Mouse (Mus musculus) kidney, embryonic 15.5 days (tissue): ENCODE measurements around the gene Olfm4. TPM values are rescaled to one million over a fixed set of nuclear protein-coding genes. Genes with fewer than 3 reads are reported as not detected.
A peak's percentile ranks its signal among the peaks of the same experiment; 100 is the strongest.

Experiments
- ATAC-seq: fragments of 200-750 bp; cut with Nextera tagmentation; replicated peaks from 2 replicates; pipeline ENCODE4 v1.8.0; 2017; ENCODE audit warnings: moderate TSS enrichment; ENCODE audit not compliant: low FRiP score
- H3K27ac ChIP-seq: fragments of 300-500 bp; sonication (generic); 2 replicates; pipeline ENCODE4 v1.5.1; 2015; ENCODE audit warnings: mild to moderate bottlenecking, inconsistent platforms
- H3K27me3 ChIP-seq: fragments of 300-500 bp; sonication (generic); 2 replicates; pipeline ENCODE4 v1.6.1; 2015; ENCODE audit warnings: inconsistent platforms
- H3K36me3 ChIP-seq: fragments of 300-500 bp; sonication (generic); 2 replicates; pipeline ENCODE4 v1.6.1; 2015; ENCODE audit warnings: inconsistent platforms
- H3K4me1 ChIP-seq: fragments of 300-500 bp; sonication (generic); 2 replicates; pipeline ENCODE4 v1.6.1; 2015; ENCODE audit warnings: inconsistent platforms
- H3K4me2 ChIP-seq: fragments of 300-500 bp; sonication (generic); 2 replicates; pipeline ENCODE4 v1.6.1; 2015; ENCODE audit warnings: moderate library complexity, mild to moderate bottlenecking, inconsistent platforms
- H3K4me3 ChIP-seq: fragments of 300-500 bp; sonication (generic); replicated peaks from 2 replicates; pipeline ENCODE4 v1.5.1; 2015; ENCODE audit warnings: mild to moderate bottlenecking, inconsistent platforms
- H3K9ac ChIP-seq: fragments of 300-500 bp; sonication (generic); 2 replicates; pipeline ENCODE4 v1.6.1; 2015; ENCODE audit warnings: mild to moderate bottlenecking, inconsistent platforms
- H3K9me3 ChIP-seq: fragments of 300-500 bp; sonication (generic); replicated peaks from 2 replicates; pipeline ENCODE4 v1.6.1; 2016; ENCODE audit warnings: inconsistent platforms
- WGBS: fragments of 180-500 bp; shearing (Covaris S2); methylation state at CpG from one replicate; pipeline ENCODE4 v1.1.7; 2015; ENCODE audit warnings: mixed read lengths; 5-methylcytosine and 5-hydroxymethylcytosine counted together
- polyA plus RNA-seq: library from polyadenylated mRNA; unstranded; fragments of >200 nt; fragmentation: Nextera tagmentation; extraction: Ambion mirVana; gene quantifications from 2 replicates; pipeline ENCODE4 v1.2.1, GENCODE M21; 2015

The Olfm4 gene
- polyA plus RNA-seq, 1 experiment from 2014 or later, result 2.3 TPM

DNA sequence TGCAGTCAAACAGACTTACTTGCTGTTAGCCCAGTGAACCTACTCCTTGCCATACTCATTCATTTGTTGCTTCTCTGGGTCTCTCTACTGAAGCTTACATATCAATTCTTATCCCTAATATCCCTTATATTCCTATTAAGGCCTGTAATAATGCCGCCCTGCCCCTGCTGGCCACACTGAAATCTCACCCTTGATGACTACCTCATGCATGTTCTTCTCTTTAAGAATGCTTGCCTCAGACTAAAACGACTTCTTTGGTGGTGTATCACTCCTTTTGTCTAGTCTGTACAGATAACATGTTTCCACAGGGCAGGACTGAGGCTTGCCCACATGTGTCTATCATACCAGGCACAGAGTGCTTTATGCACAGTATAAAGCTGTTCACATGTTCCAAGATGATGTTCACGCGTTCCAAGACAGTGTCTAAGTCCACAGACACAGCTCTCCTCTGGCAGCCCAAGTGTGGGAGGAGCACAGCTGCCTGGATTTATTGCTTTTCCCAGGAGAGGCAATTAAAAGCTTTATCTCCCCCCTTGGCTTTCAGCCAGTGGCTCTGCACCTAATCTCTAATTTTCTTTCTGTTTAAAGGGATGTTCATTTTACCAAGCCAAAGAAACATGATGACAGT is 55.9 kb downstream of the Olfm4 start:
- peaks cover 5% of the 10 kb centered on the region for H3K4me1 ChIP-seq

GRCm38 (mm10) chr14:80046104-80046734 is 62.3 kb downstream of the Olfm4 start:
- H3K4me3 ChIP-seq, result no peak overlapping the region
- no peak overlapping the region for H3K4me2 ChIP-seq
- WGBS, result 89% methylated on average over 6 of the region's 6 CpGs
- H3K27ac ChIP-seq, result peak overlapping the region; percentile 45; the same call in 1 of the 2 replicates
- H3K36me3 ChIP-seq, result no peaks in the 10 kb centered on the region
- H3K9ac ChIP-seq, result no peak overlapping the region
- peaks cover 15% of the 10 kb centered on the region for H3K4me1 ChIP-seq
- H3K27me3 ChIP-seq, result no peaks in the 10 kb centered on the region
- H3K9me3 ChIP-seq, result no peaks in the 10 kb centered on the region
- ATAC-seq, result peak; percentile 73

More for the DNA sequence above, 55.9 kb downstream of the Olfm4 start:
- no peak overlapping the region for H3K9ac ChIP-seq
- peak; percentile 87 for ATAC-seq
- H3K36me3 ChIP-seq, result no peaks in the 10 kb centered on the region
- no peaks in the 10 kb centered on the region for H3K27me3 ChIP-seq
- H3K9me3 ChIP-seq, result no peaks in the 10 kb centered on the region
- H3K27ac ChIP-seq, result no peak overlapping the region
- 34% methylated on average over 4 of the region's 4 CpGs for WGBS
- no peak overlapping the region for H3K4me3 ChIP-seq
- H3K4me2 ChIP-seq, result no peak overlapping the region

DNA sequence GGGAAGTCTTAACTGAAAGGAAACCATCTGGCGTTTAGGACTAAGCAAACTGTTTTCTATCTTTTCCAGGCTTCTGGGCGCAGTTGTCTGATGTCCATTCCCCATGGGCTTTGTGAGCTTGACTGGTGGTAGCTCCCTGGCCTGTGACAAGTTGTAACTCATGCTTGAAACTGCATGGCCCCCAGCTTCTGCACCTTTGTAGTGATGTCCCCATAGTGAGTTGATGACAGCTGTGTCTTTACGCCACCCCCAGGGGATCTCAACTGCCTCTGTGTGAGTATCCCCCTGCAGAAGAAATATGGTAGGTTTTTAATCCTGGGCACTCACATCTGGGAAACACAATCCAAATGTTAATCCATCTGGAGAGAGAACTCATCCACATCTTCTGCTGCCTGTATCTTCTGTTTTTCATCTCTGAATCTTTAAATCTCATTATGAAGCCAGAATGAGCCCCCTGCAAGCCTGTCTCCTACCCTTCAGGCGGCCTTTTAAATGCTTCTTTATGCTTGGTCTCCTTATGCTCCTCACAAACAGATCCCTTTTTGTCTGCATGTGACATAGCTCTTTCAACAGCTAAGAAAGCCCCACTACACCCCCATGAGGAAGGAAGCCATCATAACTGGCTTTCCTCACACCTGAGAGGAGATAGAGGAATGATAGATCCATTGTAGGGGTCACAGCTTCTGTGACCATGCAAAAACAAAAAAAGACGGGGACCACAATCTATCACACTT is 63.7 kb downstream of the Olfm4 start:
- WGBS, result 42% methylated on average over 5 of the region's 5 CpGs

DNA sequence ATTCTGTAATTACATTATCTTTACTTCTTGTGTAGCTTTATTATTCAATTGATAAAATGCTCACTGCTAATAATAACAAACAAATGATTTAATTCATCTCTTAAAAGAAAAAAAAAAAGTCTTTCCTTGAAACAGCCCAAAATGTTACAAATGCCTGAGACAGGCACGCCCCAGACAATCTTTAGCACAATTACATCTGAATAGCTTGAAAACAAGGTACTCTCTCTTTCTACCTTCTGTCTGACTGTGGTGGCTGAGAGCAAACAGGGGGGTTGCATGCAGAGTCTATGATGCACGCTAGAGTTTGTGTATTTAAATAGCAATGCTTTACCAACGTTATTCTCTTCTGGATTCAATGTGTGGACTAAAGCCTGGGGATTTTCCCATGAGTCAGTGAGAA is 71.8 kb downstream of the Olfm4 start:
- WGBS, result 64% methylated on average over 3 of the region's 3 CpGs
- no peaks in the 10 kb centered on the region for H3K4me1 ChIP-seq
- no peak overlapping the region for H3K4me2 ChIP-seq
- no peak for ATAC-seq
- no peak overlapping the region for H3K9ac ChIP-seq
- H3K36me3 ChIP-seq, result no peaks in the 10 kb centered on the region
- H3K27ac ChIP-seq, result no peak overlapping the region
- H3K4me3 ChIP-seq, result no peak overlapping the region
- no peaks in the 10 kb centered on the region for H3K9me3 ChIP-seq
- H3K27me3 ChIP-seq, result no peaks in the 10 kb centered on the region

More for the DNA sequence above, 63.7 kb downstream of the Olfm4 start:
- Histone ChIP-seq H3K36me3 (no peaks in the 10 kb centered on the region), H3K4me3 (no peak overlapping the region), H3K27ac (0 out of 2 replicates have a peak overlapping the region, but pooled peaks have one; percentile 45), H3K27me3 (no peaks in the 10 kb centered on the region), H3K9me3 (no peaks in the 10 kb centered on the region), H3K9ac (no peak overlapping the region), H3K4me1 (peaks cover 15% of the 10 kb centered on the region), H3K4me2 (no peak overlapping the region)
- peak; percentile 76; the same call in 1 of the 2 replicates for ATAC-seq

DNA sequence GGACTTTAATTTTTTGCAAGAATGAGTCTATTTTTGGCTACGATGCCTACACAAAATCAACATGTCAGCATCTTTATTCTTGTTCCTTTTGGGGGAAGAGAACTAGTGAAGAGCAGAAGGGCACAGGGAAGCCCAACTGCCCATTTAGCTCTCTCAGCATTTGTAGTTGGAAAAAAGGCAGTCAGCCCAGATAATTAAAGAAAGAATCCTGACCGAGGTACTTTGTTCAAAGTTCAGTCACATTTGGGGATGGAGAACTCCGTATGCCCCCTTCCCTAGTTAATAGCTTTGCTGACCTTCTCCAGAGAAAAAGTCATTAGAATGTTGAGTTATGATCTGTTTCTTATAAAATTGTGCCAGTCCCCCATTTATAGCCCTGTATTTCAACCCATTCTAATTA is 77.8 kb downstream of the Olfm4 start:
- no peaks in the 10 kb centered on the region for H3K9me3 ChIP-seq
- H3K27me3 ChIP-seq, result no peaks in the 10 kb centered on the region
- WGBS, result 81% methylated on average over 3 of the region's 3 CpGs
- no peak overlapping the region for H3K27ac ChIP-seq
- H3K36me3 ChIP-seq, result no peaks in the 10 kb centered on the region
- no peak for ATAC-seq
- no peak overlapping the region for H3K4me3 ChIP-seq
- no peak overlapping the region for H3K9ac ChIP-seq
- H3K4me1 ChIP-seq, result no peaks in the 10 kb centered on the region
- no peak overlapping the region for H3K4me2 ChIP-seq

GRCm38 (mm10) chr14:80062896-80063295 is 79.0 kb downstream of the Olfm4 start:
- Histone ChIP-seq H3K9me3 (no peaks in the 10 kb centered on the region), H3K27ac (no peak overlapping the region), H3K9ac (no peak overlapping the region), H3K4me2 (no peak overlapping the region), H3K27me3 (no peaks in the 10 kb centered on the region), H3K36me3 (no peaks in the 10 kb centered on the region), H3K4me3 (no peak overlapping the region), H3K4me1 (no peaks in the 10 kb centered on the region)
- 69% methylated on average over 9 of the region's 9 CpGs for WGBS
- ATAC-seq, result no peak

DNA sequence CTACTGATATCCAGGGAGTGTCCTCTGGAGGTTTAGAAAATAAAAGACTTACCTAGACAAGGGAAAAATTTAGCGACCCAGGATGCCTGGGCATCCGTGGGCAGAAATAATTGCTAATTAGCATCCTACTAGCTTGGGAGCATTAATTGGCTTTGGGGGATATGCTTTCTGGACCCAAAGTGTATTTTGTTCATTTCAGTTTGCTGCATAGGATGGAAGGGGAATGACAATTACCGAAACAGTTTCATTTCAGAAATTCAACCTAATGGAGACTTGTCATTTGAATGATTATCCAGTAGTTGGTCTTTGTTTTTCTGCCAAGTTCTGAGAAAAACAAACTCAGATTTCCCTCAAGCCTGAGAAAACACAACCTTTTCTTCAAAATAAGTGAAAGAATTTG is 86.7 kb downstream of the Olfm4 start:
- no peak overlapping the region for H3K9ac ChIP-seq
- no peaks in the 10 kb centered on the region for H3K4me1 ChIP-seq
- no peak for ATAC-seq
- no peaks in the 10 kb centered on the region for H3K27me3 ChIP-seq
- no peak overlapping the region for H3K27ac ChIP-seq
- WGBS, result 87% methylated on average over 3 of the region's 3 CpGs
- H3K36me3 ChIP-seq, result no peaks in the 10 kb centered on the region
- H3K4me2 ChIP-seq, result no peak overlapping the region
- H3K9me3 ChIP-seq, result no peaks in the 10 kb centered on the region
- H3K4me3 ChIP-seq, result no peak overlapping the region

Other genes with a start within 250 kb of the Olfm4 start
- 1.8 TPM in 2 replicates for gene Pcdh8, start 212.8 kb upstream of the Olfm4 start, polyA plus RNA-seq